Mouse (Mus musculus) CH12.LX (cell line): Measurements from ENCODE around the gene Adprh. TPM values are rescaled to one million over a fixed set of nuclear protein-coding genes. Genes with fewer than 3 reads are reported as not detected.

Source experiments
- DNase-seq: peaks from one replicate; pipeline ENCODE4 v3.0.0-alpha.2; 2013; ENCODE audit errors: extremely low read depth
- H3K27ac ChIP-seq: 2 replicates; pipeline ENCODE4 v1.5.1; 2012; ENCODE audit warnings: low read depth, mild to moderate bottlenecking, control low read depth, moderate library complexity; ENCODE audit not compliant: insufficient read depth
- H3K27me3 ChIP-seq: replicated peaks from 2 replicates; pipeline ENCODE3; 2012; ENCODE audit warnings: inconsistent platforms
- H3K36me3 ChIP-seq, 2 experiments: replicated peaks in 1 of 2; 2 replicates each; pipeline versions ENCODE3 to v1.6.1; 2012; ENCODE audit warnings: inconsistent platforms in 1 of 2, low read length in 1 of 2, mild to moderate bottlenecking in 1 of 2, mixed read lengths in 1 of 2, moderate library complexity in 1 of 2; ENCODE audit not compliant: control insufficient read depth in 1 of 2, insufficient read depth in 1 of 2
- H3K4me1 ChIP-seq, 2 experiments: 2 replicates each; pipeline ENCODE4 v1.6.1; 2012; ENCODE audit warnings: inconsistent platforms in 1 of 2, moderate library complexity in 1 of 2; ENCODE audit not compliant: insufficient read depth in 2 of 2, control insufficient read depth in 1 of 2
- H3K4me2 ChIP-seq: 2 replicates; pipeline ENCODE4 v1.6.1; 2012; ENCODE audit warnings: low read depth, mild to moderate bottlenecking, control low read depth; ENCODE audit not compliant: poor library complexity, insufficient read depth, severe bottlenecking
- H3K4me3 ChIP-seq, 3 experiments: fragments of 150-350 bp in 1 of 3; sonication (generic) in 1 of 3; replicated peaks in 1 of 3; 2 replicates each; pipeline versions ENCODE3 to v1.5.1; 2011 to 2012; ENCODE audit warnings: low read depth in 2 of 3, low read length in 2 of 3, mild to moderate bottlenecking in 2 of 3, moderate library complexity in 2 of 3, control low read depth in 1 of 3, improper control_type of control experiment in 1 of 3, inconsistent platforms in 1 of 3, mixed read lengths in 1 of 3; ENCODE audit not compliant: poor library complexity in 1 of 3
- H3K79me2 ChIP-seq: replicated peaks from 2 replicates; pipeline ENCODE4 v1.6.1; 2012; ENCODE audit warnings: mild to moderate bottlenecking, moderate library complexity; ENCODE audit not compliant: control insufficient read depth, poor library complexity, insufficient read depth, severe bottlenecking; ENCODE audit errors: extremely low read depth
- H3K9ac ChIP-seq: 2 replicates; pipeline ENCODE4 v1.6.1; 2012; ENCODE audit warnings: low read depth, mild to moderate bottlenecking, control low read depth, moderate library complexity; ENCODE audit not compliant: insufficient read depth
- H3K9me3 ChIP-seq: replicated peaks from 2 replicates; pipeline ENCODE3; 2012; ENCODE audit warnings: low read length, inconsistent platforms, mixed read lengths
- BHLHE40 ChIP-seq: IDR thresholded peaks from 2 replicates; pipeline ENCODE4 v1.6.1; 2011; ENCODE audit warnings: mild to moderate bottlenecking, low read depth, low read length, improper control_type of control experiment
- CHD2 ChIP-seq: IDR thresholded peaks from 2 replicates; pipeline ENCODE4 v1.6.1; 2011; ENCODE audit warnings: low read length, improper control_type of control experiment
- CTCF ChIP-seq, 2 experiments: IDR thresholded peaks in 1 of 2; conservative IDR thresholded peaks in 1 of 2; 2 replicates each; pipeline ENCODE4 v1.5.1; 2011 to 2012; ENCODE audit warnings: low read depth in 2 of 2, low read length in 2 of 2, improper control_type of control experiment in 1 of 2, inconsistent platforms in 1 of 2, mild to moderate bottlenecking in 1 of 2, moderate library complexity in 1 of 2
- E2F4 ChIP-seq: IDR thresholded peaks from 2 replicates; pipeline ENCODE4 v1.6.1; 2011; ENCODE audit warnings: low read depth, low read length, improper control_type of control experiment; ENCODE audit not compliant: insufficient replicate concordance
- ELF1 ChIP-seq: IDR thresholded peaks from 2 replicates; pipeline ENCODE4 v1.6.1; 2014; ENCODE audit warnings: low read depth, mild to moderate bottlenecking, inconsistent platforms, low read length, improper control_type of control experiment
- EP300 ChIP-seq: IDR thresholded peaks from 2 replicates; pipeline ENCODE4 v1.6.1; 2011; ENCODE audit warnings: low read length, improper control_type of control experiment
- ETS1 ChIP-seq: conservative IDR thresholded peaks from 2 replicates; pipeline ENCODE4 v1.6.1; 2012; ENCODE audit warnings: low read depth, mild to moderate bottlenecking, inconsistent platforms, low read length, improper control_type of control experiment, moderate library complexity
- GABPA ChIP-seq: IDR thresholded peaks from 2 replicates; pipeline ENCODE4 v1.6.1; 2012; ENCODE audit warnings: low read depth, low read length, improper control_type of control experiment, inconsistent platforms; ENCODE audit not compliant: insufficient replicate concordance
- HCFC1 ChIP-seq: IDR thresholded peaks from 2 replicates; pipeline ENCODE4 v1.6.1; 2012; ENCODE audit warnings: low read depth, mild to moderate bottlenecking, inconsistent platforms, low read length, improper control_type of control experiment
- IRF4 ChIP-seq: IDR thresholded peaks from 2 replicates; pipeline ENCODE4 v1.6.1; 2014; ENCODE audit warnings: low read depth, mild to moderate bottlenecking, inconsistent platforms, low read length, improper control_type of control experiment
- JUN ChIP-seq: IDR thresholded peaks from 2 replicates; pipeline ENCODE4 v1.6.1; 2011; ENCODE audit warnings: low read depth, mild to moderate bottlenecking, low read length, improper control_type of control experiment, moderate library complexity; ENCODE audit not compliant: insufficient read depth
- JUND ChIP-seq: conservative IDR thresholded peaks from 2 replicates; pipeline ENCODE4 v1.6.1; 2011; ENCODE audit warnings: low read depth, low read length, improper control_type of control experiment
- MAFK ChIP-seq: IDR thresholded peaks from 2 replicates; pipeline ENCODE4 v1.6.1; 2011; ENCODE audit warnings: low read length, improper control_type of control experiment; ENCODE audit not compliant: insufficient replicate concordance
- MAX ChIP-seq: IDR thresholded peaks from 2 replicates; pipeline ENCODE4 v1.6.1; 2011; ENCODE audit warnings: low read length, improper control_type of control experiment
- MAZ ChIP-seq: IDR thresholded peaks from 2 replicates; pipeline ENCODE4 v1.6.1; 2012; ENCODE audit warnings: low read depth, mild to moderate bottlenecking, inconsistent platforms, low read length, improper control_type of control experiment, moderate library complexity
- MEF2A ChIP-seq: IDR thresholded peaks from 2 replicates; pipeline ENCODE4 v1.6.1; 2014; ENCODE audit warnings: low read depth, mild to moderate bottlenecking, inconsistent platforms, low read length, improper control_type of control experiment, borderline replicate concordance
- MXI1 ChIP-seq: IDR thresholded peaks from 2 replicates; pipeline ENCODE4 v1.6.1; 2011; ENCODE audit warnings: mild to moderate bottlenecking, low read depth, low read length, improper control_type of control experiment
- MYC ChIP-seq: IDR thresholded peaks from 2 replicates; pipeline ENCODE4 v1.6.1; 2011; ENCODE audit warnings: low read depth, mild to moderate bottlenecking, improper control_type of control experiment, low read length
- NELFE ChIP-seq: IDR thresholded peaks from 2 replicates; pipeline ENCODE4 v1.6.1; 2011; ENCODE audit warnings: low read depth, low read length, improper control_type of control experiment
- NRF1 ChIP-seq: IDR thresholded peaks from 2 replicates; pipeline ENCODE4 v1.6.1; 2014; ENCODE audit warnings: low read depth, mild to moderate bottlenecking, inconsistent platforms, low read length, improper control_type of control experiment, moderate library complexity
- PAX5 ChIP-seq: IDR thresholded peaks from 2 replicates; pipeline ENCODE4 v1.6.1; 2012; ENCODE audit warnings: low read length, inconsistent platforms, mixed read lengths
- POLR2A ChIP-seq: IDR thresholded peaks from 2 replicates; pipeline ENCODE4 v1.6.1; 2011; ENCODE audit warnings: low read depth, mild to moderate bottlenecking, improper control_type of control experiment, low read length
- POLR2AphosphoS2 ChIP-seq: IDR thresholded peaks from 2 replicates; pipeline ENCODE4 v1.6.1; 2011; ENCODE audit warnings: low read depth, low read length, improper control_type of control experiment
- RAD21 ChIP-seq: IDR thresholded peaks from 2 replicates; pipeline ENCODE4 v1.6.1; 2011; ENCODE audit warnings: low read depth, mild to moderate bottlenecking, low read length, improper control_type of control experiment, moderate library complexity
- SIN3A ChIP-seq: IDR thresholded peaks from 2 replicates; pipeline ENCODE4 v1.6.1; 2012; ENCODE audit warnings: low read length, improper control_type of control experiment, inconsistent platforms
- SMC3 ChIP-seq: IDR thresholded peaks from 2 replicates; pipeline ENCODE4 v1.6.1; 2011; ENCODE audit warnings: low read depth, low read length, improper control_type of control experiment
- TBP ChIP-seq: conservative IDR thresholded peaks from 2 replicates; pipeline ENCODE4 v1.6.1; 2011; ENCODE audit warnings: low read depth, low read length, improper control_type of control experiment
- UBTF ChIP-seq: IDR thresholded peaks from 2 replicates; pipeline ENCODE4 v1.6.1; 2012; ENCODE audit warnings: low read depth, mild to moderate bottlenecking, inconsistent platforms, low read length, improper control_type of control experiment, moderate library complexity
- USF1 ChIP-seq: IDR thresholded peaks from 2 replicates; pipeline ENCODE4 v1.6.1; 2014; ENCODE audit warnings: low read depth, mild to moderate bottlenecking, inconsistent platforms, low read length, improper control_type of control experiment
- USF2 ChIP-seq: conservative IDR thresholded peaks from 2 replicates; pipeline ENCODE4 v1.6.1; 2011; ENCODE audit warnings: low read depth, low read length, improper control_type of control experiment
- ZC3H11A ChIP-seq: IDR thresholded peaks from 2 replicates; pipeline ENCODE4 v1.6.1; 2012; ENCODE audit warnings: low read depth, mild to moderate bottlenecking, inconsistent platforms, low read length, improper control_type of control experiment
- ZKSCAN1 ChIP-seq: IDR thresholded peaks from 2 replicates; pipeline ENCODE4 v1.6.1; 2012; ENCODE audit warnings: low read depth, inconsistent platforms, low read length, improper control_type of control experiment, borderline replicate concordance
- ZNF384 ChIP-seq: IDR thresholded peaks from 2 replicates; pipeline ENCODE4 v1.6.1; 2012; ENCODE audit warnings: low read depth, low read length, improper control_type of control experiment, inconsistent platforms
- dilution Hi-C: fragments of 300-500 bp; cut with MboI; formaldehyde crosslinking; loops from 2 replicates; pipeline ENCODE4 v1.14.3; 2020; ENCODE audit warnings: low sequenced_read_pairs; ENCODE audit not compliant: extremely low pct_unique_long_range_greater_than_20kb, extremely low pct_ligation_motif_present
- in situ Hi-C: fragments of 300-500 bp; cut with MboI; formaldehyde crosslinking; loops from 3 replicates; pipeline ENCODE4 v1.14.3; 2019; ENCODE audit warnings: low sequenced_read_pairs, low pct_ligation_motif_present, low pct_unique_long_range_greater_than_20kb, mixed read lengths
- polyA plus RNA-seq: library from polyadenylated mRNA; unstranded; fragments of >175 nt; gene quantifications from 2 replicates; pipeline ENCODE4 v1.2.1, GENCODE M21; 2012; ENCODE audit warnings: low read depth; ENCODE audit not compliant: insufficient read length
- total RNA-seq, 2 experiments: library from RNA; depleted of rRNA; stranded (reverse); fragments of 300-350 nt in 1 of 2; fragments of >200 nt in 1 of 2; gene quantifications; 2 replicates each; pipeline ENCODE4 v1.2.3; 2012 to 2014

The Adprh gene
- total and polyA plus RNA-seq, 3 experiments = 45.3 to 82.9 (median 67.7) TPM

- Histone ChIP-seq H3K4me2 (peak overlapping the region; percentile 52), H3K9me3 (no peaks in the 10 kb centered on the region), H3K4me1 (peaks cover 29 to 96% of the 10 kb centered on the region in 2 experiments), H3K4me3 (peak overlapping the region in 2 of 3 experiments; percentile 5 to 9), H3K9ac (peak overlapping the region; percentile 11), H3K27ac (peak overlapping the region; percentile 26), H3K79me2 (peaks cover 100% of the 10 kb centered on the region), H3K27me3 (no peaks in the 10 kb centered on the region), H3K36me3 (peaks cover 59 to 92% of the 10 kb centered on the region in 2 experiments)
- no peak for DNase-seq
- dilution Hi-C loops (no loop called here), in situ Hi-C loops (no loop called here)
- TF ChIP-seq ZNF384 = no peak
- TF ChIP-seq SMC3 = no peak
- TF ChIP-seq NRF1 = no peak
- TF ChIP-seq ETS1 = peak; percentile 61; the same call in 1 of the 2 replicates
- TF ChIP-seq E2F4 = no peak
- TF ChIP-seq RAD21 = no peak
- no peak for TF ChIP-seq MAFK
- TF ChIP-seq JUN = 0 out of 2 replicates have a peak, but pooled peaks have one; percentile 3
- TF ChIP-seq MXI1 = peak; percentile 82
- peak; percentile 51; the same call in 1 of the 2 replicates for TF ChIP-seq MEF2A
- TF ChIP-seq ZC3H11A = no peak
- no peak; the same call in 1 of the 2 replicates for TF ChIP-seq SIN3A
- no peak for TF ChIP-seq CHD2
- no peak for TF ChIP-seq USF2
- TF ChIP-seq MYC = no peak; the same call in 1 of the 2 replicates
- TF ChIP-seq GABPA = no peak
- peak; percentile 7; the same call in 1 of the 2 replicates for TF ChIP-seq UBTF
- no peak for TF ChIP-seq HCFC1
- no peak for TF ChIP-seq NELFE
- TF ChIP-seq MAZ = no peak
- no peak; the same call in 1 of the 2 replicates for TF ChIP-seq POLR2A
- TF ChIP-seq PAX5 = no peak
- no peak for TF ChIP-seq CTCF (conservative IDR thresholded peaks at IDR 0.05 in 1 of 2, IDR thresholded peaks at IDR 0.05 in 1 of 2; ENCODE audit: low read depth in 2 of 2, low read length in 2 of 2)
- no peak for TF ChIP-seq ELF1
- no peak for TF ChIP-seq POLR2AphosphoS2
- no peak for TF ChIP-seq JUND
- no peak for TF ChIP-seq USF1
- 0 out of 2 replicates have a peak, but pooled peaks have one; percentile 56 for TF ChIP-seq IRF4
- no peak for TF ChIP-seq TBP
- peak; percentile 38; the same call in 1 of the 2 replicates for TF ChIP-seq BHLHE40
- no peak for TF ChIP-seq ZKSCAN1
- no peak for TF ChIP-seq EP300
- TF ChIP-seq MAX = no peak
These were observed 14.8 kb upstream of the Adprh start for GRCm38 (mm10) chr16:38467091-38467916.
